Mouse (Mus musculus) cortical plate, adult 2 months (tissue): ENCODE data around the gene Sap30bp.

Source experiments
- CTCF ChIP-seq: fragments of 200-500 bp; IDR thresholded peaks from 2 replicates; pipeline ENCODE4 v1.5.1; 2011; ENCODE audit warnings: mild to moderate bottlenecking, control low read depth, low read length; ENCODE audit not compliant: insufficient read depth; ENCODE audit errors: extremely low read depth
- POLR2A ChIP-seq: fragments of 200-500 bp; IDR thresholded peaks from 2 replicates; pipeline ENCODE4 v1.6.1; 2011; ENCODE audit warnings: mild to moderate bottlenecking, low read length, control low read depth; ENCODE audit not compliant: insufficient read depth; ENCODE audit errors: extremely low read depth

- TF ChIP-seq POLR2A: no peak
- no peak for TF ChIP-seq CTCF
Observed at GRCm38 (mm10) chr11:115892213-115892612, 40.9 kb upstream of the Sap30bp start.
